ENCODE assay signal across 15 mouse cellular contexts in the genomic region with DNA sequence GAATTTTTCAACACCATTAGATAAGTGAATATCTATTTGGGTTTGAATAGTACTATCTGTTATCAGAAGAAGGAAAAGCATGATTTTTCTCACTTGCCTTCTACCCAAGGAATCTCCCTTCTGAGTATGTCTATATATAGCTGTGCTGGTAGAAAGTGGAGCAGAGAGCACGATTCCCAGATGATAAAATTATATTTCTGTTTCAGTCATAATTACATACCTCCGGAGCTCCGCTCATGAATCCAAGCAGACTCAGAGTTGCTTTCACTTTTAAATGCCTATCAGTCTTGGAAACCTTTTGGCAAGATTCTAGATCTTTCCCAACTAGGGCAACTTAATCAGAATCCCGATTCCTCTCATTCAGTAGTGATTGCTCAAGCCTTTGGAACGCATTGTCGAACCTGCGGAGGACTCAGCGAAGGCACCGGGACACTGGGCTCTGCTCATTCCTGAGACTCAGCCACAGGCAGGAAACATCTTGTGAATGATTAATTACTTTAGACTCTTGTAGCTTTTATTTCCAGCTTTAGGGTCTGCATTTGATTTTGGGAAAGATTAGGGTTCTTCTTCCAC. TPM values are rescaled to one million over a fixed set of nuclear protein-coding genes. Genes with fewer than 3 reads are reported as not detected.
A peak's percentile ranks its signal among the peaks of the same experiment; 100 is the strongest.
DNase-seq lines count a peak whose midpoint lies in the region; ATAC-seq and TF ChIP-seq lines count a peak whose summit lies in the region.
"Had no signal": no experiment of that assay in that cellular context is flagged by ENCODE, and none has a peak within 500 bp of the region (broad histone marks: within the 10 kb centered on the region; RNA-seq: fewer than 3 reads in every experiment).

No protein-coding gene starts in this region.

- peaks cover 6% of the 10 kb centered on the region; the same call in 1 of the 2 replicates for H3K4me1 ChIP-seq in forebrain, postnatal 0 days (ENCODE audit: insufficient read depth)
- no peaks in the 10 kb centered on the region for H3K4me1 ChIP-seq in forebrain, embryonic 14.5 days (ENCODE audit: control insufficient read depth, insufficient read depth, low read length)
- 0 out of 2 replicates have a peak, but pooled peaks cover 2% of the 10 kb centered on the region for H3K4me1 ChIP-seq in kidney, adult 2 months (ENCODE audit: control insufficient read depth, insufficient read depth, low read length)
- no peaks in the 10 kb centered on the region for H3K4me1 ChIP-seq in kidney, embryonic 16.5 days (ENCODE audit: insufficient read depth, low read length)
- no peaks in the 10 kb centered on the region; the same call in 1 of the 2 replicates for H3K4me1 ChIP-seq in heart, postnatal 0 days (ENCODE audit: control insufficient read depth, insufficient read depth)
- H3K4me1 ChIP-seq: forebrain, embryonic 12.5 days; limb, embryonic 13.5 days; lung, embryonic 15.5 days; midbrain, embryonic 12.5 days had no signal

- no peaks in the 10 kb centered on the region for H3K9me3 ChIP-seq in forebrain, postnatal 0 days (ENCODE audit: low read length)
- H3K9me3 ChIP-seq in forebrain, embryonic 14.5 days (replicated peaks; ENCODE audit: control insufficient read depth, low read length): no peaks in the 10 kb centered on the region
- H3K9me3 ChIP-seq in kidney, embryonic 16.5 days (ENCODE audit: low read length): no peaks in the 10 kb centered on the region
- H3K9me3 ChIP-seq in heart, postnatal 0 days (replicated peaks; ENCODE audit: control insufficient read depth, low read length): no peaks in the 10 kb centered on the region
- H3K9me3 ChIP-seq: limb, embryonic 13.5 days; lung, embryonic 15.5 days; midbrain, embryonic 12.5 days; neural tube, embryonic 15.5 days had no signal

- no peak for TF ChIP-seq EP300 in heart, postnatal 0 days (IDR thresholded peaks at IDR 0.05; ENCODE audit: low read depth)

- no peaks in the 10 kb centered on the region for H3K27me3 ChIP-seq in forebrain, postnatal 0 days (ENCODE audit: insufficient read depth, low read length)
- no peaks in the 10 kb centered on the region for H3K27me3 ChIP-seq in forebrain, embryonic 14.5 days (replicated peaks; ENCODE audit: control insufficient read depth, insufficient read depth, low read length)
- H3K27me3 ChIP-seq in kidney, adult 2 months (replicated peaks; ENCODE audit: control insufficient read depth, insufficient read depth, low read length): no peaks in the 10 kb centered on the region
- H3K27me3 ChIP-seq in kidney, embryonic 16.5 days (ENCODE audit: insufficient read depth, low read length): no peaks in the 10 kb centered on the region
- no peaks in the 10 kb centered on the region for H3K27me3 ChIP-seq in heart, postnatal 0 days (ENCODE audit: control insufficient read depth, insufficient read depth, low read length)
- H3K27me3 ChIP-seq: forebrain, embryonic 12.5 days; lung, embryonic 15.5 days; midbrain, embryonic 12.5 days; neural tube, embryonic 15.5 days had no signal

- TF ChIP-seq POLR2A in kidney, adult 2 months (IDR thresholded peaks at IDR 0.05; ENCODE audit: low read depth, low read length): no peak

- H3K4me3 ChIP-seq in forebrain, postnatal 0 days (ENCODE audit: low read depth, low read length): no peak overlapping the region
- H3K4me3 ChIP-seq in forebrain, embryonic 14.5 days (ENCODE audit: low read depth, low read length): no peak overlapping the region
- H3K4me3 ChIP-seq in kidney, adult 2 months (ENCODE audit: insufficient read depth, low read depth, low read length): no peak overlapping the region
- H3K4me3 ChIP-seq in kidney, embryonic 16.5 days (ENCODE audit: low read length): no peak overlapping the region
- H3K4me3 ChIP-seq in heart, postnatal 0 days (ENCODE audit: low read depth, low read length): peak overlapping the region; percentile 27
- H3K4me3 ChIP-seq: forebrain, embryonic 12.5 days; limb, embryonic 13.5 days; lung, embryonic 15.5 days; midbrain, embryonic 12.5 days; neural tube, embryonic 15.5 days had no signal

- H3K36me3 ChIP-seq in forebrain, postnatal 0 days (ENCODE audit: insufficient read depth): no peaks in the 10 kb centered on the region
- no peaks in the 10 kb centered on the region for H3K36me3 ChIP-seq in forebrain, embryonic 14.5 days (ENCODE audit: control insufficient read depth, insufficient read depth, low read length)
- no peaks in the 10 kb centered on the region for H3K36me3 ChIP-seq in kidney, adult 2 months (ENCODE audit: control insufficient read depth, insufficient read depth, low read length)
- H3K36me3 ChIP-seq in kidney, embryonic 16.5 days (ENCODE audit: insufficient read depth, low read length): no peaks in the 10 kb centered on the region
- no peaks in the 10 kb centered on the region for H3K36me3 ChIP-seq in heart, postnatal 0 days (replicated peaks; ENCODE audit: control insufficient read depth, insufficient read depth, low read length)
- H3K36me3 ChIP-seq: forebrain, embryonic 12.5 days; limb, embryonic 13.5 days; lung, embryonic 15.5 days; midbrain, embryonic 12.5 days; neural tube, embryonic 15.5 days had no signal

- TF ChIP-seq CTCF in forebrain, postnatal 0 days (IDR thresholded peaks at IDR 0.05; ENCODE audit: low read depth): no peak
- no peak for TF ChIP-seq CTCF in kidney, adult 2 months (conservative IDR thresholded peaks at IDR 0.05; ENCODE audit: insufficient read depth, insufficient read length, low read depth, low read length)
- TF ChIP-seq CTCF in heart, postnatal 0 days (IDR thresholded peaks at IDR 0.05; ENCODE audit: low read depth): no peak

- H3K4me2 ChIP-seq in forebrain, postnatal 0 days (ENCODE audit: low read depth): no peak overlapping the region
- no peak overlapping the region for H3K4me2 ChIP-seq in forebrain, embryonic 14.5 days (ENCODE audit: low read length)
- H3K4me2 ChIP-seq in kidney, embryonic 16.5 days (replicated peaks; ENCODE audit: low read depth, low read length): no peak overlapping the region
- peak overlapping the region; percentile 51 for H3K4me2 ChIP-seq in heart, postnatal 0 days (ENCODE audit: low read depth, low read length)
- H3K4me2 ChIP-seq: forebrain, embryonic 12.5 days; limb, embryonic 13.5 days; lung, embryonic 15.5 days; midbrain, embryonic 12.5 days; neural tube, embryonic 15.5 days had no signal

- peak; percentile 55; the same call in 1 of the 2 replicates for ATAC-seq in forebrain, postnatal 0 days
- no peak for ATAC-seq in forebrain, embryonic 14.5 days
- no peak for ATAC-seq in kidney, embryonic 16.5 days (ENCODE audit: low FRiP score, low TSS enrichment)
- no peak for ATAC-seq in heart, postnatal 0 days (ENCODE audit: insufficient read depth, low read depth)

- no peak overlapping the region for H3K9ac ChIP-seq in forebrain, postnatal 0 days
- H3K9ac ChIP-seq in forebrain, embryonic 14.5 days (ENCODE audit: low read length): no peak overlapping the region
- no peak overlapping the region for H3K9ac ChIP-seq in kidney, embryonic 16.5 days (replicated peaks; ENCODE audit: low read length)
- H3K9ac ChIP-seq in heart, postnatal 0 days (replicated peaks; ENCODE audit: low read depth, low read length): 0 out of 2 replicates have a peak overlapping the region, but pooled peaks have one; percentile 10
- H3K9ac ChIP-seq: forebrain, embryonic 12.5 days; limb, embryonic 13.5 days; lung, embryonic 15.5 days; midbrain, embryonic 12.5 days; neural tube, embryonic 15.5 days had no signal

- WGBS in forebrain, postnatal 0 days: 68% methylated on average over 9 of the region's 9 CpGs
- WGBS in forebrain, embryonic 14.5 days: 90% methylated on average over 9 of the region's 9 CpGs
- WGBS in kidney, adult 2 months: 45% methylated on average over 9 of the region's 9 CpGs
- 60% methylated on average over 9 of the region's 9 CpGs for WGBS in kidney, embryonic 16.5 days
- WGBS in heart, postnatal 0 days: 45% methylated on average over 9 of the region's 9 CpGs

- 0 out of 2 replicates have a peak overlapping the region, but pooled peaks have one; percentile 31 for H3K27ac ChIP-seq in forebrain, postnatal 0 days (ENCODE audit: low read depth, low read length)
- no peak overlapping the region for H3K27ac ChIP-seq in forebrain, embryonic 14.5 days (ENCODE audit: low read depth, low read length)
- no peak overlapping the region for H3K27ac ChIP-seq in kidney, adult 2 months (ENCODE audit: insufficient read depth, low read depth, low read length)
- no peak overlapping the region for H3K27ac ChIP-seq in kidney, embryonic 16.5 days (ENCODE audit: low read length)
- H3K27ac ChIP-seq in heart, postnatal 0 days (ENCODE audit: low read depth): no peak overlapping the region
- H3K27ac ChIP-seq: forebrain, embryonic 12.5 days; limb, embryonic 13.5 days; lung, embryonic 15.5 days; midbrain, embryonic 12.5 days; neural tube, embryonic 15.5 days had no signal

- DNase-seq in forebrain, postnatal 0 days: peak; percentile 39
- no peak for DNase-seq in forebrain, embryonic 14.5 days (ENCODE audit: low spot score)
- peak; percentile 3 for DNase-seq in kidney, adult 2 months
- DNase-seq in Muller cell, postnatal 12 days (ENCODE audit: inconsistent ontology term): peak; percentile 51
- DNase-seq in heart, postnatal 0 days (ENCODE audit: low spot score): no peak
- DNase-seq in kidney, adult 8-10 months: no peak
- DNase-seq in spleen, adult 18-20 months: no peak
- DNase-seq: cerebellum, adult 9-10 months; right cerebral cortex, postnatal 14 days had no signal

RNA-seq across cellular contexts. Expression of gene Spon1, which starts 27.9 kb away (rescaled TPM):
- total RNA-seq in forebrain, postnatal 0 days (2014; rRNA removed): 18.2 and 25.8 TPM in 2 replicates
- 20.5 and 26.4 TPM in 2 replicates for polyA plus RNA-seq in forebrain, postnatal 0 days (2015; fragmentation: Nextera tagmentation; extraction: Ambion mirVana)
- 10.4 and 15.2 TPM in 2 replicates for polyA plus RNA-seq in forebrain, embryonic 14.5 days (2014; fragmentation: Nextera tagmentation; extraction: Ambion mirVana)
- polyA plus RNA-seq in kidney, adult 2 months (2012; rRNA removed): 20.1 and 20.2 TPM in 2 replicates
- 12.6 and 13.7 TPM in 2 replicates for polyA plus RNA-seq in kidney, embryonic 16.5 days (2015; fragmentation: Nextera tagmentation; extraction: Ambion mirVana)
- 19.7 and 21.6 TPM in 2 replicates for total RNA-seq in heart, postnatal 0 days (2014; rRNA removed; ENCODE audit: low replicate concordance)
- 19.5 and 20.7 TPM in 2 replicates for polyA plus RNA-seq in heart, postnatal 0 days (2015; fragmentation: Nextera tagmentation; extraction: Ambion mirVana)

Comparison
In these comparisons a context has a peak if more than half of its experiments do, and no peak if none do; other contexts are left out.
1. DNase-seq: peak in forebrain, postnatal 0 days (single experiment), kidney, adult 2 months (single experiment) and Muller cell, postnatal 12 days (single experiment); none in forebrain, embryonic 14.5 days (single experiment), heart, postnatal 0 days (single experiment), kidney, adult 8-10 months (0 of 2) and spleen, adult 18-20 months (0 of 2).